Mouse (Mus musculus) thymus, adult 18-20 months (tissue): Measurements from ENCODE around the gene Drd4.

Experiments
- DNase-seq, 2 experiments: peaks; one replicate each; pipeline ENCODE4 v3.0.0; 2022; ENCODE audit warnings: mixed read lengths in 2 of 2

The Drd4 gene

GRCm38 (mm10) chr7:141292583-141293388, 980 bp downstream of the Drd4 start:
- DNase-seq, result no peak

GRCm38 (mm10) chr7:141293852-141294471, 2.2 kb downstream of the Drd4 start:
- no peak for DNase-seq

- no peak for DNase-seq
Measured at GRCm38 (mm10) chr7:141294479-141294878, 2.7 kb downstream of the Drd4 start.

- no peak for DNase-seq
Measured at GRCm38 (mm10) chr7:141297926-141298650, 6.3 kb downstream of the Drd4 start.

GRCm38 (mm10) chr7:141299175-141299574, 7.4 kb downstream of the Drd4 start:
- DNase-seq, result no peak

- DNase-seq, result no peak
Measured at GRCm38 (mm10) chr7:141301386-141301785, 9.6 kb downstream of the Drd4 start.

GRCm38 (mm10) chr7:141302702-141303268, 11.0 kb downstream of the Drd4 start:
- peak in 1 of 2 experiments; percentile 36 for DNase-seq

- DNase-seq, result no peak
Measured at GRCm38 (mm10) chr7:141304537-141304936, 12.7 kb downstream of the Drd4 start.

- DNase-seq, result no peak
Measured at GRCm38 (mm10) chr7:141314416-141314815, 22.6 kb downstream of the Drd4 start.

GRCm38 (mm10) chr7:141315076-141315475, 23.3 kb downstream of the Drd4 start:
- no peak for DNase-seq

GRCm38 (mm10) chr7:141315974-141316373, 24.2 kb downstream of the Drd4 start:
- DNase-seq, result peak; percentile 36 to 44

GRCm38 (mm10) chr7:141317619-141318132, 25.9 kb downstream of the Drd4 start:
- no peak for DNase-seq

- no peak for DNase-seq
Measured at GRCm38 (mm10) chr7:141319446-141319845, 27.6 kb downstream of the Drd4 start.

- no peak for DNase-seq
Measured at GRCm38 (mm10) chr7:141324686-141325085, 32.9 kb downstream of the Drd4 start.

- peak; percentile 48 to 58 for DNase-seq
Measured at GRCm38 (mm10) chr7:141326546-141327446, 35.0 kb downstream of the Drd4 start.

GRCm38 (mm10) chr7:141327469-141328372, 35.9 kb downstream of the Drd4 start, which contains the start of the genes Deaf1 and Tmem80:
Gene Deaf1, minus strand, starts transcription at chr7:141327690.
Gene Tmem80, plus strand, starts transcription at chr7:141327739.
- peak; percentile 96 for DNase-seq

- no peak for DNase-seq
Measured at GRCm38 (mm10) chr7:141328373-141328990, 36.7 kb downstream of the Drd4 start.

- no peak for DNase-seq
Measured at GRCm38 (mm10) chr7:141330706-141331105, 38.9 kb downstream of the Drd4 start.

GRCm38 (mm10) chr7:141331990-141332389, 40.2 kb downstream of the Drd4 start:
- no peak for DNase-seq

GRCm38 (mm10) chr7:141335044-141335579, 43.3 kb downstream of the Drd4 start:
- DNase-seq, result no peak
